Mouse (Mus musculus) pancreas, adult 10 weeks (tissue): Measurements from ENCODE around the gene Tmem106c. TPM values are rescaled to one million over a fixed set of nuclear protein-coding genes. Genes with fewer than 3 reads are reported as not detected.

Experiments
- polyA plus RNA-seq: library from polyadenylated mRNA; stranded (reverse); fragments of 350-450 nt; fragmentation: Illumina TruSeq; extraction: RNeasy Lipid Tissue Mini Kit (QIAGEN cat#74804); gene quantifications from one replicate; pipeline ENCODE4 v1.2.3, GENCODE M21; 2015; ENCODE audit warnings: low read depth, low replicate concordance; ENCODE audit not compliant: insufficient read depth

Gene Tmem106c
- polyA plus RNA-seq: 13.9 TPM

DNA sequence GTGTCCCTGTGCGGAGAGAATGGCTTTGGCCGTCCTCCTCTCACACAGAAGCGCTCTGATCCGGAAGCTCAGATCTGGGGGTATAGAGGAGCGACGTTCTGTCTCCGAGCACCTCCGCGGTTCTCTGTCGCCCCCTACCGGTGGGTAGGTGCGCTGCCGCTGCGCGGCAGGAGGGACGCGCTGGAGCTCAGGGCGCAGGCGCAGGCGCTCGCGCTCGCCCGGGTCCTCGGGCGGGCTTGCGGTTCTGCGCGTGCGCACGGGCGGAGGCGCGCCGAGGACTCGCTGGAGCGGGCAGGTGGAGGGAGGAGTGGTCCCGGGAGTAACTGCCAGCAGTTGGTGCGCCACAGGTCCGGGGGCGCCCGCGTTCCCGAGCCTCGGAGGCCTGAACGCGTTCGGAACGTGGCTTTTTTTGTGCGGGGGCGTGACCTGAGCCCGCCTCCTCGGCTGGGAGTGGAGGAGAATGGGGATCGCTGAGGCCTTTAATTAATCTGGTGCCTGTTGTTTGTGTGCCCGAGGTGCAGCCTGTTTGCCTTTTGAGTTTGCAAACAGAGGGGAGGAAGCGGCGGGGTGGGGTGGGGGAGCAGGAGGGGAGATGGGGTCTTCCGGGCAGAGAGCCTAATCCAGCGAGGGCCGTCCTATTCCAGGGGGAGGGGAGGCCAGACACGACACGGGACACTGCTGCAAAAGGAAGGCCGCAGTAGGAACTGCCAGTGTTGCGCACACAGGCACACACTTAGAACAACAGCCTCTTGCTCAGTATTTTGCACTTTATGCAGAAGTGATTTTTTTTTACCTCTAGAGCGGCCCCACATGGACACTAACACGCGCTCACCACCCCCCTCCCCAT lies at the start of gene Tmem106c:
Gene Tmem106c, plus strand, starts transcription at position 212 of the 847 bp plus-strand sequence.

DNA sequence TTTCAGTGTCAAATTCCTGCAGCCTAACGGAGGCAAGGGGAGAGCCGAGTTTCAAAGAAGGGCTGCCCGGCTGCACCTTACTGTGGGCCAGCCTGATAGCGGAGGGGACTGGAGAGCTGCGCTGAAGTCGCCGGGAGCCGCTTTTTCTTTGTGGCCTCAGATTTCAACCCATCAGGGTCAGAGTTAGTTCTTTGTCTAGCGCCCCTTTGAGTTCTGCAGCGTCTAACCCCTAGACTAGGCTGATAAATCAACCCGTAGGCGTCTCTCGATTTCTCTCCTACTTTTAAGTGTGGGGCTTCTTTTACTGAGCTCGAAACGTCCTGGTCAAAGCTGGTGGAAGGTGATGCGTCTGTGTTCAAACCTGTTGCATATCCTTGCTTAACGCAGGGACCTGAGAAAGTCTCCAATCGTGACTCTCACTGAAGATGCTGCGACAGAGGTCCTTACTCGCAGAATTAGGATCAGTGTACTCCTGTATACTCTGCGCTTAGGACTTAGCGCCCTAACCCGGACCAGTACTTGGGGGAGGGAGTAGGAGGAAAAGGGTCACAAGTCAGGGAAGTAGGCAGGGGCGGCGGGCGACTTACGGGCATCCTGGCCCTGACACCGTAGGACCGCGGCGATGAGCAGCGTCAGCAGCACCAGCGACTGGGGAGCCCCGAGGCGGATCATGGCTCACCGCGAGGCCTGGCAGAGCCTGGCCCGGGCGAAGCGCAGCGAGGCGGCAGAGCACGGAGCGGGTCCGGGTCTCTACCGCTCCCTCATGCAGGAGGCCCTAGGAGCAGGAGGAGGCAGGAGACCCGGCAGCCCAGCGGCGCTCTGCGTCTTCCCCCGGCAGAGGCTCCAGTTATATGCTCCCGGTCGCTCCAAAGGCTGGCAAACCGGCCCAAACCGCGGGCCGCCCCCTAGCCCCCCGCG lies 40.1 kb downstream of the Tmem106c start, which contains the start of gene Col2a1:
Gene Col2a1, minus strand, starts transcription at position 874 of the 918 bp plus-strand sequence.

Other genes starting within 250 kb of the Tmem106c start
- 1.1 TPM for gene Endou, start 232.9 kb upstream of the Tmem106c start, polyA plus RNA-seq
- 15.4 TPM for gene Rapgef3, start 196.2 kb upstream of the Tmem106c start, polyA plus RNA-seq
- 23.5 TPM for gene Slc48a1, start 185.7 kb upstream of the Tmem106c start, polyA plus RNA-seq
- 22.3 TPM for gene Hdac7, start 119.7 kb upstream of the Tmem106c start, polyA plus RNA-seq
- gene Vdr, start 53.6 kb upstream of the Tmem106c start, polyA plus RNA-seq: 5.1 TPM
- gene Col2a1, start 40.5 kb downstream of the Tmem106c start, polyA plus RNA-seq: not detected
- gene Pfkm, start 128.4 kb downstream of the Tmem106c start, polyA plus RNA-seq: 5.8 TPM
- gene Senp1, start 129.5 kb downstream of the Tmem106c start, polyA plus RNA-seq: 3.8 TPM
- gene Asb8, start 201.4 kb downstream of the Tmem106c start, polyA plus RNA-seq: 6.8 TPM
- 0.72 TPM for gene Ccdc184, start 203.0 kb downstream of the Tmem106c start, polyA plus RNA-seq
- gene Olfr288, start 231.3 kb downstream of the Tmem106c start, polyA plus RNA-seq: not detected